Mouse (Mus musculus) gastrocnemius, postnatal 25 days (tissue): ENCODE data around the gene a. TPM values are rescaled to one million over a fixed set of nuclear protein-coding genes. Genes with fewer than 3 reads are reported as not detected.

Experiments
- DNase-seq: peaks from one replicate; pipeline ENCODE4 v3.0.0; 2022
- long read RNA-seq, 2 experiments: library from polyadenylated mRNA; stranded (forward); transcript quantifications; one replicate each; pipeline ENCODE4 v2.0.0; 2021
- total RNA-seq, 2 experiments: library from RNA; stranded (reverse); gene quantifications; 1 replicate in 1 of 2; 2 replicates in 1 of 2; pipeline ENCODE4 v1.2.3; 2021

The a gene
- not detected for total RNA-seq
- long read RNA-seq, experiment 1, partial matches to known transcripts: 0 of 1 reads
- long read RNA-seq, experiment 1, other reads (novel, unspliced or antisense): 1 of 1 reads
- long read RNA-seq, experiment 2: 0 reads

DNA sequence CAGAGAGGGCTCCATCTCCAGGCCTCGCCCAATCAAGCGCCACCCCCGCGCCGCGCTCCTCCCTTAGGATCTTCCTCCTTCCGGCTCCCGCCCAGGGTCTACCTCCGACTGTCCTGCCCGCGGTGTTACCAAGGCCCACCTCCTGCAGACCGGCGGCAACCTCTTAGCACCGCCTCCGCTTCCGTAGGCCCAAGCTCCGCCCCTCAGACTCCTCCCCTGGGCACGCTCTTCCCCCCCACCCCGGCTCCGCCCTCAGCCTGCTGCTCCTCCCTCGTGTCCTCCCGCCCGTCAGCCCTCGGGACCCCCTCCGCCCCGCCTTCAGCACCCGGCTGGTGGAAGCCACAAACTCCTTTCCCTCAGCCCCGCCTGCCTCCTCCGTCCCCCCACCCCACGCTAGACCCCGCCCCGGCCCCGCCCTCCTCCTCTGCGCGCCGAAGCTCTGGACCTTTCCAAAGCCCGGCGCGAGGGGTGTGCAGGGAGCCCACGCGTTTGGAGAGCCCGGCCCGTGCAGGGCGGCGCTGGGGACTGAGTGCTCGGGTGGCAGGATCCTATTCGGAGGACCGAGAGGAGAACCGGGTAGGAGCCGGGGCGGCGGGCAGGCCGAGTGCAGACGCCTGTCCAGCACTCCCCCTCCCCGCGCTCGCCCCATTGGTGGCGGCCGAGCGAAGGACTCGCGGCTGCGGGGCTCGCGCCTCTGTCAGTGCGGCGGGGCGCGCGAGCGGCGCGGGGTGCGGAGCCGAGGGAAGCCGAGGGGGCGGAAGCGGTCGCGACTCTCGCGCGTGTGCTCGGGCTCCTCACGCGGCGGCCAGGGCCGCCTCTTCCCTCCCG lies at the start of gene a, which contains the start of gene Raly:
a (plus strand) TSS at position 747 of the 828 bp plus-strand sequence.
Raly (plus strand) TSS at position 441 of the 828 bp plus-strand sequence.
- peak; percentile 99 for DNase-seq

- DNase-seq: no peak
Measured at GRCm38 (mm10) chr2:154742911-154743819, 48.0 kb upstream of the a start.

- DNase-seq: no peak
Measured at GRCm38 (mm10) chr2:154743915-154744314, 47.3 kb upstream of the a start.

DNA sequence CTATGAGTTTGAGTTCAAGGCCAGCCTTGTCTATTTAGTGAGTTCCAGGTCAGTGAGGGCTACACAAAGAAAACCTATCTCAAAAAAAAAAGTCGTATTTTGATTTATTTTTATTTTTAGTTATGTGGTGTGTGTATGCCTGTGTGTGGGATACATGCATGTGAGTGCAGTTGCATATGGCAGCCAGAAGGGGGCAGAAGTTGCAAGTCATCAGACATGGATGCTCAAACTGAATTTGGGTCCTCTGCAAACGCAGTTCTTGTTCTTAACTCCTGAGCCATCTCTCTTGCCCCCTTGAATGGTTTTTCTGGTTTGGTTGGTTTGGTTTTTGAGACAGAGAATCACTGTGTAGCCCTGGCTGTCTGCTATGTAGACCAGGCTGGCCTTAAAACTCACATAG lies 42.8 kb upstream of the a start:
- DNase-seq: no peak

GRCm38 (mm10) chr2:154749046-154750036 lies 41.9 kb upstream of the a start:
- no peak for DNase-seq

- no peak for DNase-seq
Measured at GRCm38 (mm10) chr2:154751924-154752323, 39.3 kb upstream of the a start.

DNA sequence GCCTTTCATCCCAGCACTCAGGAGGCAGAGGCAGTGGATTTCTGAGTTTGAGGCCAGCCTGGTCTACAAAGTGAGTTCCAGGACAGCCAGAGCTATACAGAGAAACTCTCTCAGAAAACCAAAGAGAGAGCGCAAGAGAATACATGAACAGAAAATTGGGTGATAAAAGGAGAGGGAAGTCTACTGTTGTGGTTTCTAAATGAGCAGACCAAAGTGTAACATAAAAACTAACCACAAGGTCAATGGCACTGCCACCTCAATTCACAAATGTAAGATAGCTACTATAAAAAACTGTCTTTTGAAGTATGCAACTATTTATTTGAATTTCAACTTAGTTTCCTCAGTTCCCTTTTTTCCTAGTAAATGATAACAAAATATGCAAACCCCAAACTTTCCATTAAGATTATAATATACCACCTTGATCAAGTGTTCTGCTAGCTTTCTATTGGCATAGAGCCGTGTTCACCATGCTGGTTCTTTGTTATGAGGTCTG lies 37.1 kb upstream of the a start:
- no peak for DNase-seq

GRCm38 (mm10) chr2:154755791-154756190 lies 35.4 kb upstream of the a start:
- DNase-seq: no peak

GRCm38 (mm10) chr2:154757691-154758090 lies 33.5 kb upstream of the a start:
- no peak for DNase-seq

GRCm38 (mm10) chr2:154758454-154758853 lies 32.7 kb upstream of the a start:
- DNase-seq: no peak

GRCm38 (mm10) chr2:154763226-154763625 lies 28.0 kb upstream of the a start:
- no peak for DNase-seq

DNA sequence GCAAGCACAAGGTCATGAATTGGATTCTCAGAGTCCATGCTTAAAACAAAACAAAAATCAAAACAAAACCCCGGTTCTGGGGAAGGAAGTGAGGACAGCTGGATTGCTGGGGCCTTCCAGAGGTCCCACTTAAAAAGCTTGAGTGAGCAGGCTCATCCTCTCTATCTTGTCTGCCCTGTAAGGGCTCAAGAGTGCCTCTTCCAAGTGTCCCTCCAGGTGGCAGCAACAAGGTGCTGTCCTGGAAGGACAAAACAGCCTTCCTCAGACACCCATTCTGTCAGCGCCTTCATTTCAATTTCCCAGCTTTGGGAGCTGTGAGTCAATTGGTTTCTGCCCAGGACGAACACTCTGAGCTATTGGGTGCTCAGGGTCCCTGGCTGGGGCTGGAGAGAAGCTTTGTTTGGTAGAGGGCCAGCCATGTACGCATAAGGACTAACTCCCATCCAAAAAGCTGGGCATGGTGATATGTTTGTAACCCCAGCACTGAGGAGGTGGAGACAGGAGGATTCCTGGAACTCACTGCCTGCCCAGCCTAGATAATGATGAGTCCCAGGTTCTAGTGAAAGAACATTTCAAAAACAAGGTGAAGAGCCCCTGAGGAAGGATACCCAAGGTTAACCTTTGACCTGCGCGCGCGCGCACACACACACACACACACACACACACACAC lies 26.2 kb upstream of the a start:
- no peak for DNase-seq

GRCm38 (mm10) chr2:154765554-154766008 lies 25.6 kb upstream of the a start:
- no peak for DNase-seq

- no peak for DNase-seq
Measured at GRCm38 (mm10) chr2:154767051-154767450, 24.2 kb upstream of the a start.

DNA sequence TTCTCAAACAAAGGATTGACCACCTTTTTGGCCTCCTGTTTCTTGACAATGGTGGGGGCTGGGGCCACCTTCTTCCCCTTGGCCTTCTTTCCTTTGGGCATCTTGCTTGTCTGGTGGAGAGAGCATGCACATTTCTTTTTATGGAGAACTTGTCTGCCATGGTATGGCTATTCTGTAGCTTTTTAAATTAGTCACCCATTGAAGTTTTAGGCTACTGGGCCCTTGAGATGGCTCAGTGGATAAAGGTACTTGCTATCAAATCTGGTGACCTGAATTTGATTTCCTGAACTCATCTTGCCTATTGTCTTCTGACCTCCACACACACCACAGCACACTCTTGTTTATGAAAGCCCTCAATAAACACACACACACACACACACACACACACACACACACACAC lies 21.3 kb upstream of the a start, which contains the start of gene Gm14214:
Gm14214 (minus strand) TSS at position 101 of the 400 bp plus-strand sequence.
- DNase-seq: no peak

DNA sequence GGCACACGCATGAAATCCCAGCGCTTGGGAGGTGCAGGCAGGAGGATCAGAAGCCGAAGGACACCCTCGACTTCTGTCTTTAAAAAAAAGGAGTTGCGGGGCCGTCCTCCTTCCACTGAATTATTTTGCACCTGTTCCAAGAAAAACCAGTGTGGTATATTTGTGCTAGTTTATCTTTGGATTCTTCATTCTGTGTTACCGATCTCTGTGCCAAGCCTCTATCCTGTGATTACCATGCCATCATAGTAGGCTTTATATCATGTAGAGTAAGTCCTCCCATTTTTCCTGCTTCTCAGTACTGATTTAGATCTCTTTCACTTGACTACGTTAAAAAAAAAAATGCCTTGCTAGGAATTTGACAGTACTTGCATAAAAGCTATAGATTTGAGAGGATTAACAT lies 19.6 kb upstream of the a start:
- DNase-seq: no peak

- no peak for DNase-seq
Measured at GRCm38 (mm10) chr2:154774032-154774431, 17.2 kb upstream of the a start.

GRCm38 (mm10) chr2:154776496-154776895 lies 14.7 kb upstream of the a start:
- no peak for DNase-seq

DNA sequence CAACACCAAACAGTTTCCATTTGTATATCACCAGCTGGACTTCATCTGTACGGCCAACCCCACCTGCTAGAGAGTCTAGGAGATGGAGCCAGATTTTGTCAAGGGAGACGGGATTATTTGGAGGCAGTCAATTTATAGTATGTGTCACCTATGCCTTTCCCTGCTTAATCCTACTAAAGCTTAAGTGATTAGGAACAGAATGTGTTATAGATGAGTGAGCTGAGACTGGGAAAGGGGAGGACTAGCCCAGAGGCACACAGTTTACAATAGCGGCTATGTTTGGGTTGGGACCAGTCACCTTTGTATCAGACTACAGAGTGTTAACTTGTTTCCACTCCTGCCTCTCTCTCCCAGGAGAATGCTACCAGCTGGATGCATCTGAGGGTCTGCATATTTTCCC lies 11.6 kb upstream of the a start:
- DNase-seq: no peak

DNA sequence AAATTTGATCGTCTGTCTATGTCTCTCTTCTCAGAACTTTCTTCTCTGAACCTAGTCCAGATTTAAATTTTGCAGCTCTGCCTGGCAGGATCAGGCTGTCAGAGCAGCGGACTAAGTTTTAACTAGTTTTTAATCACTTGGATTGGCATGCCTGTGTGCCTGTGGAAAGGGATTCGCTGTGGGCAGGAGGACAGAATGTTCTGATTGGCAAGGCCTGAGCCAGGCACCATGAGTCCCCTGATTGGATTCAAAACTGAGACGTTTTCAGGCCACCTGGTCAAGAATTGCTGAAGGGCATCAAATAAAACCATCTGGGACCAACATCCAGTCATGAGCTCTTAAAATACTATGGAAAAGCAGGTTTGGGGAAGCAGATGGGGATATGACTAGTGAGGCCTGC lies 8.8 kb upstream of the a start:
- DNase-seq: no peak
